Mouse (Mus musculus) liver, embryonic 12.5 days (tissue): ENCODE data around the gene Ifngr2. TPM values are rescaled to one million over a fixed set of nuclear protein-coding genes. Genes with fewer than 3 reads are reported as not detected.

ENCODE experiments used
- ATAC-seq: fragments of 200-750 bp; cut with Nextera tagmentation; 2 replicates; pipeline ENCODE4 v1.8.0; 2017; ENCODE audit warnings: moderate number of reproducible peaks, mild to moderate bottlenecking, moderate library complexity
- H3K27ac ChIP-seq: fragments of 300-500 bp; sonication (generic); 2 replicates; pipeline ENCODE4 v1.5.1; 2016; ENCODE audit warnings: mild to moderate bottlenecking
- H3K27me3 ChIP-seq: fragments of 300-500 bp; sonication (generic); replicated peaks from 2 replicates; pipeline ENCODE4 v1.6.1; 2016; ENCODE audit warnings: mild to moderate bottlenecking, moderate library complexity
- H3K36me3 ChIP-seq: fragments of 300-500 bp; sonication (generic); 2 replicates; pipeline ENCODE4 v1.6.1; 2016; ENCODE audit warnings: mild to moderate bottlenecking, moderate library complexity
- H3K4me1 ChIP-seq: fragments of 300-500 bp; sonication (generic); 2 replicates; pipeline ENCODE4 v1.6.1; 2016
- H3K4me2 ChIP-seq: fragments of 300-500 bp; sonication (generic); 2 replicates; pipeline ENCODE4 v1.6.1; 2016; ENCODE audit warnings: mild to moderate bottlenecking, moderate library complexity
- H3K4me3 ChIP-seq: fragments of 300-500 bp; sonication (generic); 2 replicates; pipeline ENCODE4 v1.5.1; 2016; ENCODE audit warnings: mild to moderate bottlenecking, moderate library complexity
- H3K9ac ChIP-seq: fragments of 300-500 bp; sonication (generic); 2 replicates; pipeline ENCODE4 v1.6.1; 2016; ENCODE audit warnings: mild to moderate bottlenecking, moderate library complexity
- H3K9me3 ChIP-seq: fragments of 300-500 bp; sonication (generic); replicated peaks from 2 replicates; pipeline ENCODE4 v1.6.1; 2016; ENCODE audit warnings: mild to moderate bottlenecking, moderate library complexity
- WGBS: fragments of 180-500 bp; shearing (Covaris S2); methylation state at CpG from one replicate; pipeline ENCODE4 v1.1.7; 2016; ENCODE audit not compliant: insufficient replicate concordance; 5-methylcytosine and 5-hydroxymethylcytosine counted together
- polyA plus RNA-seq: library from polyadenylated mRNA; unstranded; fragments of >200 nt; fragmentation: Nextera tagmentation; extraction: Ambion mirVana; gene quantifications from 2 replicates; pipeline ENCODE4 v1.2.1, GENCODE M21; 2016

Gene Ifngr2
- polyA plus RNA-seq, 1 experiment from 2014 or later: 17.9 TPM

- Histone ChIP-seq H3K4me2 (peak overlapping the region; percentile 100), H3K36me3 (no peaks in the 10 kb centered on the region), H3K4me3 (peak overlapping the region; percentile 76), H3K27ac (peak overlapping the region; percentile 32; the same call in 1 of the 2 replicates), H3K27me3 (peaks cover 49% of the 10 kb centered on the region), H3K4me1 (peaks cover 36% of the 10 kb centered on the region), H3K9me3 (no peaks in the 10 kb centered on the region), H3K9ac (peak overlapping the region; percentile 79)
- ATAC-seq: peak; percentile 68
- under 1% methylated on average over 62 of the region's 75 CpGs for WGBS
These were observed 50.2 kb downstream of the Ifngr2 start for GRCm38 (mm10) chr16:91596779-91597671.

- H3K4me3 ChIP-seq: peak within 1 kb of the TSS; percentile 76
- H3K4me2 ChIP-seq: peak within 1 kb of the TSS; percentile 100
- H3K4me1 ChIP-seq: peaks cover 31% of the 10 kb centered on the region
- H3K27ac ChIP-seq: peak within 1 kb of the TSS; percentile 32; the same call in 1 of the 2 replicates
- H3K9ac ChIP-seq: peak within 1 kb of the TSS; percentile 79
- peaks cover 51% of the 10 kb centered on the region for H3K27me3 ChIP-seq
- no peaks in the 10 kb centered on the region for H3K36me3 ChIP-seq
- no peaks in the 10 kb centered on the region for H3K9me3 ChIP-seq
- peak; percentile 98 for ATAC-seq
- under 1% methylated on average over 34 of the region's 34 CpGs for WGBS
These were observed 50.8 kb downstream of the Ifngr2 start, which contains the start of gene Tmem50b for GRCm38 (mm10) chr16:91597672-91598010. Gene Tmem50b (minus strand): TSS chr16:91597800.

- no peaks in the 10 kb centered on the region for H3K9me3 ChIP-seq
- H3K4me2 ChIP-seq: no peak overlapping the region
- H3K9ac ChIP-seq: no peak overlapping the region
- no peak overlapping the region for H3K27ac ChIP-seq
- no peaks in the 10 kb centered on the region for H3K36me3 ChIP-seq
- peaks cover 25% of the 10 kb centered on the region for H3K4me1 ChIP-seq
- ATAC-seq: no peak
- peaks cover 46% of the 10 kb centered on the region for H3K27me3 ChIP-seq
- no peak overlapping the region for H3K4me3 ChIP-seq
These were observed 52.4 kb downstream of the Ifngr2 start for GRCm38 (mm10) chr16:91599242-91599641.

- Histone ChIP-seq H3K4me1 (peaks cover 19% of the 10 kb centered on the region), H3K4me2 (no peak overlapping the region), H3K27ac (no peak overlapping the region), H3K9me3 (no peaks in the 10 kb centered on the region), H3K4me3 (no peak overlapping the region), H3K36me3 (no peaks in the 10 kb centered on the region), H3K9ac (no peak overlapping the region), H3K27me3 (peaks cover 44% of the 10 kb centered on the region)
- no peak for ATAC-seq
- WGBS: 72% methylated on average over 4 of the region's 4 CpGs
These were observed 54.2 kb downstream of the Ifngr2 start for GRCm38 (mm10) chr16:91601081-91601480.

- no peaks in the 10 kb centered on the region for H3K9me3 ChIP-seq
- no peak for ATAC-seq
- peaks cover 13% of the 10 kb centered on the region for H3K4me1 ChIP-seq
- no peak overlapping the region for H3K27ac ChIP-seq
- no peaks in the 10 kb centered on the region for H3K36me3 ChIP-seq
- no peak overlapping the region for H3K4me2 ChIP-seq
- 58% methylated on average over 9 of the region's 9 CpGs for WGBS
- H3K9ac ChIP-seq: no peak overlapping the region
- H3K27me3 ChIP-seq: peaks cover 42% of the 10 kb centered on the region
- no peak overlapping the region for H3K4me3 ChIP-seq
These were observed 54.8 kb downstream of the Ifngr2 start for GRCm38 (mm10) chr16:91601693-91602092.

GRCm38 (mm10) chr16:91605156-91605555 lies 58.3 kb downstream of the Ifngr2 start:
- 78% methylated on average over 6 of the region's 6 CpGs for WGBS
- Histone ChIP-seq H3K4me1 (no peaks in the 10 kb centered on the region), H3K36me3 (no peaks in the 10 kb centered on the region), H3K4me3 (no peak overlapping the region), H3K4me2 (no peak overlapping the region), H3K9me3 (no peaks in the 10 kb centered on the region), H3K9ac (no peak overlapping the region), H3K27ac (no peak overlapping the region), H3K27me3 (peaks cover 21% of the 10 kb centered on the region; the same call in 1 of the 2 replicates)
- ATAC-seq: no peak

- Histone ChIP-seq H3K4me3 (no peak overlapping the region), H3K4me1 (no peaks in the 10 kb centered on the region), H3K9ac (no peak overlapping the region), H3K9me3 (no peaks in the 10 kb centered on the region), H3K4me2 (no peak overlapping the region), H3K27me3 (peaks cover 9% of the 10 kb centered on the region; the same call in 1 of the 2 replicates), H3K36me3 (no peaks in the 10 kb centered on the region), H3K27ac (no peak overlapping the region)
- no peak for ATAC-seq
- 52% methylated on average over 8 of the region's 8 CpGs for WGBS
These were observed 60.1 kb downstream of the Ifngr2 start for GRCm38 (mm10) chr16:91606958-91607357.

- Histone ChIP-seq H3K36me3 (no peaks in the 10 kb centered on the region), H3K9ac (no peak overlapping the region), H3K27ac (no peak overlapping the region), H3K4me3 (no peak overlapping the region), H3K9me3 (no peaks in the 10 kb centered on the region), H3K4me1 (no peaks in the 10 kb centered on the region), H3K27me3 (0 out of 2 replicates have a peak, but pooled peaks cover 6% of the 10 kb centered on the region), H3K4me2 (no peak overlapping the region)
- no peak for ATAC-seq
- 68% methylated on average over 9 of the region's 9 CpGs for WGBS
These were observed 62.8 kb downstream of the Ifngr2 start for GRCm38 (mm10) chr16:91609501-91610245.

- Histone ChIP-seq H3K27me3 (0 out of 2 replicates have a peak, but pooled peaks cover under 1% of the 10 kb centered on the region), H3K9me3 (no peaks in the 10 kb centered on the region), H3K27ac (no peak overlapping the region), H3K36me3 (no peaks in the 10 kb centered on the region), H3K4me2 (no peak overlapping the region), H3K4me1 (no peaks in the 10 kb centered on the region), H3K4me3 (no peak overlapping the region), H3K9ac (no peak overlapping the region)
- ATAC-seq: no peak
- 52% methylated on average over 11 of the region's 11 CpGs for WGBS
These were observed 64.4 kb downstream of the Ifngr2 start for GRCm38 (mm10) chr16:91611248-91611647.

GRCm38 (mm10) chr16:91612525-91612924 lies 65.7 kb downstream of the Ifngr2 start:
- Histone ChIP-seq H3K4me2 (no peak overlapping the region), H3K9me3 (no peaks in the 10 kb centered on the region), H3K36me3 (no peaks in the 10 kb centered on the region), H3K9ac (no peak overlapping the region), H3K27ac (no peak overlapping the region), H3K27me3 (0 out of 2 replicates have a peak, but pooled peaks cover 7% of the 10 kb centered on the region), H3K4me1 (no peaks in the 10 kb centered on the region), H3K4me3 (no peak overlapping the region)
- ATAC-seq: no peak
- 78% methylated on average over 5 of the region's 5 CpGs for WGBS

- H3K4me2 ChIP-seq: no peak overlapping the region
- 0 out of 2 replicates have a peak, but pooled peaks cover 7% of the 10 kb centered on the region for H3K27me3 ChIP-seq
- no peak overlapping the region for H3K4me3 ChIP-seq
- no peaks in the 10 kb centered on the region for H3K9me3 ChIP-seq
- H3K27ac ChIP-seq: no peak overlapping the region
- H3K9ac ChIP-seq: no peak overlapping the region
- 78% methylated on average over 6 of the region's 6 CpGs for WGBS
- H3K36me3 ChIP-seq: no peaks in the 10 kb centered on the region
- H3K4me1 ChIP-seq: peaks cover 5% of the 10 kb centered on the region; the same call in 1 of the 2 replicates
- ATAC-seq: no peak
These were observed 67.7 kb downstream of the Ifngr2 start for GRCm38 (mm10) chr16:91614552-91614951.
